Mouse (Mus musculus): Measurements from ENCODE around the gene Adcy3.

Adcy3 gene

GRCm38 (mm10) chr12:4180507-4180906 is 47.6 kb downstream of the Adcy3 start:
- DNase-seq (ENCODE audit: low spot score), result no peak

- DNase-seq (ENCODE audit: low spot score), result no peak
These were observed 51.7 kb downstream of the Adcy3 start for GRCm38 (mm10) chr12:4184648-4185047.

GRCm38 (mm10) chr12:4188171-4189059 is 55.5 kb downstream of the Adcy3 start:
- no peak for DNase-seq (ENCODE audit: low spot score)

GRCm38 (mm10) chr12:4189060-4189447 is 56.2 kb downstream of the Adcy3 start:
- DNase-seq (ENCODE audit: low spot score), result no peak

GRCm38 (mm10) chr12:4192514-4192913 is 59.6 kb downstream of the Adcy3 start:
- no peak for DNase-seq (ENCODE audit: low spot score)

- DNase-seq (ENCODE audit: low spot score), result no peak
These were observed 60.3 kb downstream of the Adcy3 start for GRCm38 (mm10) chr12:4193025-4193740.

GRCm38 (mm10) chr12:4194643-4195042 is 61.7 kb downstream of the Adcy3 start:
- DNase-seq (ENCODE audit: low spot score), result no peak

- DNase-seq (ENCODE audit: low spot score), result no peak
These were observed 65.8 kb downstream of the Adcy3 start for GRCm38 (mm10) chr12:4198702-4199101.

GRCm38 (mm10) chr12:4199271-4199670 is 66.4 kb downstream of the Adcy3 start:
- DNase-seq (ENCODE audit: low spot score), result no peak

GRCm38 (mm10) chr12:4201454-4202200 is 68.7 kb downstream of the Adcy3 start:
- DNase-seq (ENCODE audit: low spot score), result no peak

GRCm38 (mm10) chr12:4202206-4202605 is 69.3 kb downstream of the Adcy3 start:
- no peak for DNase-seq (ENCODE audit: low spot score)

GRCm38 (mm10) chr12:4206106-4206505 is 73.2 kb downstream of the Adcy3 start:
- no peak for DNase-seq (ENCODE audit: low spot score)

- no peak for DNase-seq (ENCODE audit: low spot score)
These were observed 75.7 kb downstream of the Adcy3 start for GRCm38 (mm10) chr12:4208405-4209133.

- DNase-seq (ENCODE audit: low spot score), result no peak
These were observed 76.3 kb downstream of the Adcy3 start for GRCm38 (mm10) chr12:4209196-4209595.

GRCm38 (mm10) chr12:4211174-4211573 is 78.3 kb downstream of the Adcy3 start:
- no peak for DNase-seq (ENCODE audit: low spot score)

- peak; percentile 10 for DNase-seq (ENCODE audit: low spot score)
These were observed 80.0 kb downstream of the Adcy3 start for GRCm38 (mm10) chr12:4212908-4213307.

GRCm38 (mm10) chr12:4230156-4230555 is 97.3 kb downstream of the Adcy3 start:
- DNase-seq (ENCODE audit: low spot score), result no peak

- no peak for DNase-seq (ENCODE audit: low spot score)
These were observed 99.9 kb downstream of the Adcy3 start for GRCm38 (mm10) chr12:4232777-4233176.

GRCm38 (mm10) chr12:4233572-4234508 is 100.9 kb downstream of the Adcy3 start, which contains the start of the genes Ptrhd1 and Cenpo:
TSS of gene Ptrhd1 (plus strand) at chr12:4234027.
TSS of gene Cenpo (minus strand) at chr12:4234294.
- DNase-seq (ENCODE audit: low spot score), result peak; percentile 67

GRCm38 (mm10) chr12:4237481-4237880 is 104.6 kb downstream of the Adcy3 start:
- DNase-seq (ENCODE audit: low spot score), result no peak
